Mouse (Mus musculus) liver, embryonic 14.5 days (tissue): ENCODE measurements around the gene Vat1.

ENCODE experiments used
- CTCF ChIP-seq: IDR thresholded peaks from 2 replicates; pipeline ENCODE4 v1.5.1; 2016; ENCODE audit warnings: antibody characterized with exemption, low read depth, control low read depth
- EP300 ChIP-seq: IDR thresholded peaks from 2 replicates; pipeline ENCODE4 v1.6.1; 2016; ENCODE audit warnings: antibody characterized with exemption, low read depth

DNA sequence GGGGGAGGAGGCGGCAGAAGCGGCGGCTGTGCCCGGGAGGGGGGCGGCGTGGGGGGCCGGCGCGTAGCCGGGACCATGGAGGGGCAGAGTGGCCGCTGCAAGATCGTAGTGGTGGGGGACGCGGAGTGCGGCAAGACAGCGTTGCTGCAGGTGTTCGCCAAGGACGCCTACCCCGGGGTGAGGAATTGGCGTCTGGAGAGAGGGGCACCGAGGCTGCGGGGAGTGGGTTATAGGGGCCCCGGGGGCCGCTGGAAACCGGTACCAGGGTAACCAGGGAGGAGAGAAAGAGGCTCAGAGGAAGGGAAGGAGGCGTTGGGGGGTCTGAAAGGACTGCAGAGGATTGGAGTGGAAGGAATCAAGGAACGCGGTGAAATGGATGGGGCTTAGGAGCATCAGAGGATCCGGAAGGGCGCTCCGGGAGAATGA, 2.2 kb upstream of the Vat1 start:
- no peak for TF ChIP-seq CTCF
- no peak for TF ChIP-seq EP300
